Mouse (Mus musculus): ENCODE measurements around the gene Tomm20l. TPM values are rescaled to one million over a fixed set of nuclear protein-coding genes. Genes with fewer than 3 reads are reported as not detected.

Tomm20l gene
- polyA plus RNA-seq, 1 experiment from 2014 or later, result 0.36 TPM

DNA sequence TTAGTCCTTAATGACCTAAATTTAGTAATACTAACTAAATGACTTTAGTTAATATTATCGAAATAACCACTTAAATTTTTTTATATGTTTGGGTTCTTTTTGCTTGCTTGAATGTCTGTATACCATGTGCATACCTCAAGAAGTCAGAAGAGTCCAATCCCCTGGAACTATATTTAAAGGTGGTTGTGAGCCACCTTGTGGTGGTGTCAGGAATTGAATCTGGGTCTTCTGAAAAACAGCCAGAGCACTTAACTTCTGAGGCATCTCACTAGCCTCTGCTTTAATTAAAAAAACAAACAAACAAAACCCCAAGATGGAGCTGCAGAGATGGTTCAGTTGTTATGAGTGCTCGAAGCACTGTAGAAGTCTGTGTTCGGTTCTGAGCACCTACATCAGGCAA, 36.4 kb downstream of the Tomm20l start:
- Histone ChIP-seq H3K27ac (ENCODE audit: low read length) (no peak overlapping the region), H3K4me3 (ENCODE audit: low read depth, low read length) (no peak overlapping the region), H3K27me3 (ENCODE audit: control insufficient read depth, insufficient read depth, low read depth, low read length) (no peaks in the 10 kb centered on the region), H3K4me2 (ENCODE audit: low read length) (no peak overlapping the region), H3K4me1 (ENCODE audit: control insufficient read depth, insufficient read depth, low read length) (no peaks in the 10 kb centered on the region), H3K9ac (ENCODE audit: low read depth, low read length) (no peak overlapping the region), H3K36me3 (ENCODE audit: control insufficient read depth, insufficient read depth, low read length) (peaks cover 30% of the 10 kb centered on the region), H3K9me3 (replicated peaks; ENCODE audit: control insufficient read depth, low read length, poor library complexity, severe bottlenecking) (no peaks in the 10 kb centered on the region)
- ATAC-seq, result no peak
- 89% methylated on average over 3 of the region's 3 CpGs for WGBS

DNA sequence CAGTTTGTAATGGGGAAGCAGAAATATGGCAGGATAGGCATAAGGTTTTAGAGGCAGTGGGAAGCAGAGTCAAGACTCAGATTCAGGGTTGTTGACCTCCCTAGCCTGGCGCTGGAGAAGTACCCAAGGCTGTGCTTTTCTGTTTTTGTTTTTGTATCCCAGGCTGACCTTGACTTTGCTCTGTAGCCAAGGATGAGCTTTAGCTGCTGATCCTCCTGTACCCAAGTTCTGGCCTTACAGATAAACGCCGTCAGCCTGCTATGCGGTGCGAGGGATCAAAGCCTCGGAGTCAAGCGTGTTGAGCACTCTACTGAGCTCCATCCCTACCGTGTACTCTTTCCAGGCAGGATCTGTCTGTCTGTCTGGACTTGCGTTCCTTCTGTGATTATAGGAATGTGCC, 37.6 kb downstream of the Tomm20l start:
- Histone ChIP-seq H3K4me1 (ENCODE audit: control insufficient read depth, insufficient read depth, low read length) (no peaks in the 10 kb centered on the region), H3K9ac (ENCODE audit: low read depth, low read length) (no peak overlapping the region), H3K4me3 (ENCODE audit: low read depth, low read length) (no peak overlapping the region), H3K4me2 (ENCODE audit: low read length) (no peak overlapping the region), H3K36me3 (ENCODE audit: control insufficient read depth, insufficient read depth, low read length) (peaks cover 35% of the 10 kb centered on the region), H3K9me3 (replicated peaks; ENCODE audit: control insufficient read depth, low read length, poor library complexity, severe bottlenecking) (no peaks in the 10 kb centered on the region), H3K27me3 (ENCODE audit: control insufficient read depth, insufficient read depth, low read depth, low read length) (no peaks in the 10 kb centered on the region), H3K27ac (ENCODE audit: low read length) (no peak overlapping the region)
- WGBS, result 97% methylated on average over 9 of the region's 9 CpGs
- no peak for ATAC-seq

DNA sequence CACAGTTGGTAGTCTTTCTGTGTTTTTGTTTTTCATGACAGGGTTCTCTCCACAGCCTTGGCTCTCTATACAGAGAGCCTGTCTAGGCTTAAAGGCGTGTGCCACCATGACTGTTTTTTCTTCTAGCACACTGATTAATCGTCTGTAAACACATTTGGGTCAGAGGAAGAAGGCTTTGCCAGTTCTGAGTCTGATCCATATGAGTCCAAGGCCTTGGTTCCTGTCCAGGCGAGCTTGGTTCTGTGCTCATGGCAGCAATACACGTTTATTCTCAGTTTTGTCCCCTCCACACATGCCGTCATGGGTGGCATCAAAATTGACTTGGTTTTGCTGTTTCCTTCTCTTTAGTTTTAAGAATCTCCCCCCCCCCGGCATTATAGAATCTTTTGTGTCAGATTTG, 38.2 kb downstream of the Tomm20l start:
- Histone ChIP-seq H3K9ac (ENCODE audit: low read depth, low read length) (no peak overlapping the region), H3K9me3 (replicated peaks; ENCODE audit: control insufficient read depth, low read length, poor library complexity, severe bottlenecking) (no peaks in the 10 kb centered on the region), H3K4me2 (ENCODE audit: low read length) (no peak overlapping the region), H3K4me3 (ENCODE audit: low read depth, low read length) (no peak overlapping the region), H3K4me1 (ENCODE audit: control insufficient read depth, insufficient read depth, low read length) (no peaks in the 10 kb centered on the region), H3K27me3 (ENCODE audit: control insufficient read depth, insufficient read depth, low read depth, low read length) (no peaks in the 10 kb centered on the region), H3K36me3 (ENCODE audit: control insufficient read depth, insufficient read depth, low read length) (peaks cover 38% of the 10 kb centered on the region), H3K27ac (ENCODE audit: low read length) (no peak overlapping the region)
- ATAC-seq, result no peak
- WGBS, result 88% methylated on average over 6 of the region's 6 CpGs

DNA sequence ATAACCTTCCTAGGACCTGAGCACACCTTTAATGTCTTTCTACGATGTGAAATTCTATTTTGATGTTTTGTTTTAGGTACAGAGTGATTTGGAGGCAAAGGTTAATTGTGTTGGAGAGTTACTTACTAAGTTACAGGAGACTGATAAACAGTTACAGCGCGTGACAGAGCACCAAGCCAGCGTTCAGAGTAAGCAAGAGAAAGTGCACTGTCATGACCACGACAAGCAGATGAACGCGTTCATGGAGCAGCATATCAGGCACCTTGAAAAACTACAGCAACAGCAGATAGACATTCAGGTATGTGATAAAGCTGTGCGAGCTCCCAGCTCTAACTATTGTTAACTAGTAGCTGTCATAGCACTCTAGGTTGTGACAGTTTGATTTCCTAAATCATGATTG, 38.9 kb downstream of the Tomm20l start:
- Histone ChIP-seq H3K9ac (ENCODE audit: low read depth, low read length) (no peak overlapping the region), H3K27me3 (ENCODE audit: control insufficient read depth, insufficient read depth, low read depth, low read length) (no peaks in the 10 kb centered on the region), H3K36me3 (ENCODE audit: control insufficient read depth, insufficient read depth, low read length) (peaks cover 44% of the 10 kb centered on the region), H3K4me2 (ENCODE audit: low read length) (no peak overlapping the region), H3K9me3 (replicated peaks; ENCODE audit: control insufficient read depth, low read length, poor library complexity, severe bottlenecking) (no peaks in the 10 kb centered on the region), H3K4me1 (ENCODE audit: control insufficient read depth, insufficient read depth, low read length) (no peaks in the 10 kb centered on the region), H3K4me3 (ENCODE audit: low read depth, low read length) (no peak overlapping the region), H3K27ac (ENCODE audit: low read length) (no peak overlapping the region)
- ATAC-seq, result no peak
- 96% methylated on average over 8 of the region's 8 CpGs for WGBS

DNA sequence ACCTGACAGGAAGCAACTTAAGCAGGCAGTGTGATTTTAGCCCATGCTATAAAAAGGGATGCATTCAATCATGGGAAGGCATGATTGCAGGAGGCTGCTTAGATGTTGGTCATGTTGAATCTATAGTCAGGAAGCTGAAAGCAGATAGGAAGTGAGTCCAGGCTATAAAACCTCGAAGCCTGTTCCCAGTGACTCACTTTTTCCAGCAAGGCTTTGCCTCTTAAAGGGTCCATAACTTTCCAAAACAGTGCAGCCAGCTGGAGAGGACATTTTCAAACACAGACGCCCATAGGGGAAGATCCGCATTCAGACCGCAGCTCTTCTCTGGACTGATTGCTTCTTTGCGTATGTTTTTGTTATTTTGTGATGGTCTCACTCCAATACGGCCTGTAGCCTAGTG, 43.8 kb downstream of the Tomm20l start:
- peaks cover 39% of the 10 kb centered on the region for H3K36me3 ChIP-seq (ENCODE audit: control insufficient read depth, insufficient read depth, low read length)
- no peak overlapping the region for H3K27ac ChIP-seq (ENCODE audit: low read length)
- no peak overlapping the region for H3K4me2 ChIP-seq (ENCODE audit: low read length)
- WGBS, result 95% methylated on average over 6 of the region's 6 CpGs
- no peak overlapping the region for H3K9ac ChIP-seq (ENCODE audit: low read depth, low read length)
- ATAC-seq, result no peak
- no peak overlapping the region for H3K4me3 ChIP-seq (ENCODE audit: low read depth, low read length)
- no peaks in the 10 kb centered on the region for H3K27me3 ChIP-seq (ENCODE audit: control insufficient read depth, insufficient read depth, low read depth, low read length)
- no peaks in the 10 kb centered on the region for H3K9me3 ChIP-seq (replicated peaks; ENCODE audit: control insufficient read depth, low read length, poor library complexity, severe bottlenecking)
- H3K4me1 ChIP-seq (ENCODE audit: control insufficient read depth, insufficient read depth, low read length), result no peaks in the 10 kb centered on the region

DNA sequence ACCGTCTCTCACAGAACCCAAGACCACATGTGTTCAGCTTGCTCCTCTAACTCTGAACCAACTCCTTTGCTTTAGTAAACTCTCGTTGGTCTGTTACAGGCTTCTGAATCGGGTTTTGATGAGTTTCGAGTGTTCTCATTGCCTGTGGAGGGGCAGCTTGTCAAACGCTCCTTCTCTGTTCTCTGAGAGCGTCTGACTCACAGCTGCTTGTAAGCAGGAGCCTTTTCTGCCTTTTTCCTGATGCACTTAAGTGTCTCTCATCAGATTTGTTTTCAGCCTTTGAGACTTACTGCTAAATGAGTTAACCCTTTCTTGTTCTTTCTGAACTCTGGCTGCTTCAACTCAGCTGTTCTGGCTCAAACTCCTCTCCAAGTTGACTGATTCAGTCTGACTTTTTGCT, 46.7 kb downstream of the Tomm20l start:
- no peak overlapping the region for H3K9ac ChIP-seq (ENCODE audit: low read depth, low read length)
- no peak overlapping the region for H3K27ac ChIP-seq (ENCODE audit: low read length)
- ATAC-seq, result no peak
- H3K36me3 ChIP-seq (ENCODE audit: control insufficient read depth, insufficient read depth, low read length), result peaks cover 38% of the 10 kb centered on the region
- no peak overlapping the region for H3K4me2 ChIP-seq (ENCODE audit: low read length)
- WGBS, result 85% methylated on average over 6 of the region's 6 CpGs
- H3K4me1 ChIP-seq (ENCODE audit: control insufficient read depth, insufficient read depth, low read length), result no peaks in the 10 kb centered on the region
- no peaks in the 10 kb centered on the region for H3K9me3 ChIP-seq (replicated peaks; ENCODE audit: control insufficient read depth, low read length, poor library complexity, severe bottlenecking)
- H3K27me3 ChIP-seq (ENCODE audit: control insufficient read depth, insufficient read depth, low read depth, low read length), result no peaks in the 10 kb centered on the region
- H3K4me3 ChIP-seq (ENCODE audit: low read depth, low read length), result no peak overlapping the region

DNA sequence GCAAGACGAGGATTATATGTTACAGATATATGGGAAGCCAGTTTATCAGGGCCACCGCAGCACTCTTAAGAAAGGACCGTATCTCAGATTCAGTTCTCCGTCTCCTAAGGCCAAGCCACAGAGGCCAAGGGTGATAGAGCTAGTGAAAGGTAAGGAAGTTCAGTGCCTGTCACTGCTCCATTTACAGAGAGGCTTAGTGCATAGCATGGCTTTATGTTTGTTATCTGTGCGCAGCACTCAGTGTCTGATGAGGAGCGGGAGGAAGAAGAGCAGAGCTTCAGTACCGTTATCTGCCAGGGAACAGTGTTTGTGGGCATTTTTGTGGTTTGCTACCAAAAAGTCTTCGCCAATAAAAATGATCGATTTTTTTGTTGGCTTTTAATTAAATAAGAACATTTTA, 53.2 kb downstream of the Tomm20l start:
- no peaks in the 10 kb centered on the region for H3K27me3 ChIP-seq (ENCODE audit: control insufficient read depth, insufficient read depth, low read depth, low read length)
- no peak overlapping the region for H3K4me3 ChIP-seq (ENCODE audit: low read depth, low read length)
- H3K36me3 ChIP-seq (ENCODE audit: control insufficient read depth, insufficient read depth, low read length), result peaks cover 20% of the 10 kb centered on the region
- H3K27ac ChIP-seq (ENCODE audit: low read length), result no peak overlapping the region
- ATAC-seq, result no peak
- H3K9ac ChIP-seq (ENCODE audit: low read depth, low read length), result no peak overlapping the region
- no peaks in the 10 kb centered on the region for H3K4me1 ChIP-seq (ENCODE audit: control insufficient read depth, insufficient read depth, low read length)
- no peak overlapping the region for H3K4me2 ChIP-seq (ENCODE audit: low read length)
- WGBS, result 96% methylated on average over 9 of the region's 9 CpGs
- no peaks in the 10 kb centered on the region for H3K9me3 ChIP-seq (replicated peaks; ENCODE audit: control insufficient read depth, low read length, poor library complexity, severe bottlenecking)

DNA sequence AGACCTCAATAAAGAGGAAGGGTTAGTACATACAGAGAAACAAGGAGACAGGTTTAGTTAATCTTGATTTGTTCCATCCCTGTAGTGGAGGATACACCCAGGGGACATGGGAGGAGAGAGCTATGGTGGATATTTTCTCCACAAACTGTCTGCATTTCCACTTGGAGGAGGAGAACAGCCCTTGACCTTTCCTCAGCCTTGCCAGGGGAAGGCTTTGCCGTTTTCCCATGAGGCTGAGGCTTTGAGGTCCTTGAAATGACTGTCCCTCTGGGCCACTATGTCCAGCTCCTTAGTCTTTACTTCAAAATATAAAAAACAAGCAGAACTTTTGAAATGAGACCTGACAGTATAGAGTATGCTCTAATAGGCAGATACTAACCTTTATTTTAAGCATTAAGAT, 58.7 kb downstream of the Tomm20l start:
- Histone ChIP-seq H3K27ac (ENCODE audit: low read length) (no peak overlapping the region), H3K27me3 (ENCODE audit: control insufficient read depth, insufficient read depth, low read depth, low read length) (no peaks in the 10 kb centered on the region), H3K4me3 (ENCODE audit: low read depth, low read length) (no peak overlapping the region), H3K36me3 (ENCODE audit: control insufficient read depth, insufficient read depth, low read length) (peaks cover 13% of the 10 kb centered on the region), H3K4me1 (ENCODE audit: control insufficient read depth, insufficient read depth, low read length) (no peaks in the 10 kb centered on the region), H3K9me3 (replicated peaks; ENCODE audit: control insufficient read depth, low read length, poor library complexity, severe bottlenecking) (no peaks in the 10 kb centered on the region), H3K9ac (ENCODE audit: low read depth, low read length) (no peak overlapping the region), H3K4me2 (ENCODE audit: low read length) (no peak overlapping the region)
- no peak for ATAC-seq
- 96% methylated on average over 1 of the region's 1 CpGs for whole genome bisulfite sequencing
